Mouse (Mus musculus): Measurements from ENCODE around the gene Gm20696.

Gene Gm20696

GRCm38 (mm10) chr6:99260941-99261736 is 405.5 kb downstream of the Gm20696 start:
- DNase-seq (ENCODE audit: low spot score) = no peak

GRCm38 (mm10) chr6:99258346-99258745 is 408.3 kb downstream of the Gm20696 start:
- DNase-seq (ENCODE audit: low spot score) = no peak

- no peak for DNase-seq (ENCODE audit: low spot score)
These were observed 408.9 kb downstream of the Gm20696 start for GRCm38 (mm10) chr6:99257676-99258075.

GRCm38 (mm10) chr6:99253331-99253730 is 413.3 kb downstream of the Gm20696 start:
- DNase-seq (ENCODE audit: low spot score) = peak; percentile 58

GRCm38 (mm10) chr6:99252816-99253215 is 413.8 kb downstream of the Gm20696 start:
- peak; percentile 39 for DNase-seq (ENCODE audit: low spot score)

GRCm38 (mm10) chr6:99251924-99252323 is 414.7 kb downstream of the Gm20696 start:
- no peak for DNase-seq (ENCODE audit: low spot score)

GRCm38 (mm10) chr6:99251222-99251621 is 415.4 kb downstream of the Gm20696 start:
- no peak for DNase-seq (ENCODE audit: low spot score)

GRCm38 (mm10) chr6:99249496-99250030 is 417.0 kb downstream of the Gm20696 start:
- no peak for DNase-seq (ENCODE audit: low spot score)

GRCm38 (mm10) chr6:99248396-99248795 is 418.2 kb downstream of the Gm20696 start:
- no peak for DNase-seq (ENCODE audit: low spot score)

GRCm38 (mm10) chr6:99241625-99242395 is 424.8 kb downstream of the Gm20696 start:
- no peak for DNase-seq (ENCODE audit: low spot score)

GRCm38 (mm10) chr6:99240764-99241163 is 425.8 kb downstream of the Gm20696 start:
- DNase-seq (ENCODE audit: low spot score) = no peak

GRCm38 (mm10) chr6:99235588-99235987 is 431.0 kb downstream of the Gm20696 start:
- no peak for DNase-seq (ENCODE audit: low spot score)

- DNase-seq (ENCODE audit: low spot score) = no peak
These were observed 433.2 kb downstream of the Gm20696 start for GRCm38 (mm10) chr6:99233411-99233810.

- DNase-seq (ENCODE audit: low spot score) = no peak
These were observed 438.2 kb downstream of the Gm20696 start for GRCm38 (mm10) chr6:99228336-99228870.

- DNase-seq (ENCODE audit: low spot score) = no peak
These were observed 445.4 kb downstream of the Gm20696 start for GRCm38 (mm10) chr6:99221147-99221546.

- no peak for DNase-seq (ENCODE audit: low spot score)
These were observed 446.1 kb downstream of the Gm20696 start for GRCm38 (mm10) chr6:99220472-99220871.

- DNase-seq (ENCODE audit: low spot score) = peak; percentile 32
These were observed 448.8 kb downstream of the Gm20696 start for GRCm38 (mm10) chr6:99217846-99218245.

GRCm38 (mm10) chr6:99217155-99217554 is 449.4 kb downstream of the Gm20696 start:
- no peak for DNase-seq (ENCODE audit: low spot score)

GRCm38 (mm10) chr6:99212461-99212860 is 454.1 kb downstream of the Gm20696 start:
- DNase-seq (ENCODE audit: low spot score) = no peak

GRCm38 (mm10) chr6:99211663-99212333 is 454.8 kb downstream of the Gm20696 start:
- no peak for DNase-seq (ENCODE audit: low spot score)

GRCm38 (mm10) chr6:99210161-99210560 is 456.4 kb downstream of the Gm20696 start:
- no peak for DNase-seq (ENCODE audit: low spot score)
